Mouse (Mus musculus) gastrocnemius, postnatal 4 days (tissue): ENCODE data around the gene Brms1l. TPM values are rescaled to one million over a fixed set of nuclear protein-coding genes. Genes with fewer than 3 reads are reported as not detected.
"Not testable (repeated sequence)": the region's sequence is repeated elsewhere in the genome, so short reads cannot be mapped to it uniquely, and the experiment has no call there.

ENCODE experiments used
- DNase-seq, 2 experiments: peaks; one replicate each; pipeline ENCODE4 v3.0.0; 2021 to 2022; ENCODE audit warnings: low spot score in 2 of 2, mixed read lengths in 2 of 2
- long read RNA-seq, 2 experiments: library from polyadenylated mRNA; stranded (forward); transcript quantifications; one replicate each; pipeline ENCODE4 v2.0.0; 2021
- total RNA-seq, 2 experiments: library from RNA; stranded (reverse); gene quantifications; 2 replicates each; pipeline ENCODE4 v1.2.3; 2021

The Brms1l gene
- total RNA-seq, result 10 to 100 TPM; 24.3 to 24.4 TPM
- long read RNA-seq, experiment 1, transcript Brms1l-201 (10 exons, 2,609 nt), result major isoform, 35 of 41 reads
- long read RNA-seq, experiment 1, partial matches to known transcripts, result 3 of 41 reads
- long read RNA-seq, experiment 1, other reads (novel, unspliced or antisense), result 3 of 41 reads
- long read RNA-seq, experiment 2, transcript Brms1l-201 (10 exons, 2,609 nt), result major isoform, 43 of 51 reads
- long read RNA-seq, experiment 2, partial matches to known transcripts, result 3 of 51 reads
- long read RNA-seq, experiment 2, other reads (novel, unspliced or antisense), result 5 of 51 reads

GRCm38 (mm10) chr12:55836199-55836951 lies at the start of gene Brms1l:
TSS of gene Brms1l (plus strand) at chr12:55836324.
- DNase-seq, result peak; percentile 88 to 95

GRCm38 (mm10) chr12:55794485-55794884 lies 41.6 kb upstream of the Brms1l start:
- DNase-seq, result not testable (repeated sequence)

- DNase-seq, result no peak
These were observed 39.0 kb upstream of the Brms1l start for GRCm38 (mm10) chr12:55797103-55797502.

- DNase-seq, result no peak
These were observed 37.4 kb upstream of the Brms1l start for GRCm38 (mm10) chr12:55798745-55799144.

- no peak for DNase-seq
These were observed 36.0 kb upstream of the Brms1l start for GRCm38 (mm10) chr12:55800144-55800543.

- no peak for DNase-seq
These were observed 35.0 kb upstream of the Brms1l start for GRCm38 (mm10) chr12:55801131-55801530.

GRCm38 (mm10) chr12:55805035-55805434 lies 31.1 kb upstream of the Brms1l start:
- no peak for DNase-seq

GRCm38 (mm10) chr12:55816488-55816887 lies 19.6 kb upstream of the Brms1l start:
- no peak for DNase-seq

- DNase-seq, result peak in 1 of 2 experiments; percentile 18
These were observed 15.9 kb upstream of the Brms1l start for GRCm38 (mm10) chr12:55820119-55820660.

- DNase-seq, result peak; percentile 78 to 87
These were observed 15.3 kb upstream of the Brms1l start, which contains the start of gene Ralgapa1 for GRCm38 (mm10) chr12:55820661-55821314. TSS of gene Ralgapa1 (minus strand) at chr12:55821167.

GRCm38 (mm10) chr12:55824027-55824426 lies 12.1 kb upstream of the Brms1l start:
- no peak for DNase-seq

- no peak for DNase-seq
These were observed 10.6 kb upstream of the Brms1l start for GRCm38 (mm10) chr12:55825537-55825936.

- DNase-seq, result peak; percentile 31 to 62
These were observed 5.0 kb upstream of the Brms1l start for GRCm38 (mm10) chr12:55831101-55831500.

- DNase-seq, result no peak
These were observed 3.2 kb upstream of the Brms1l start for GRCm38 (mm10) chr12:55832961-55833360.

GRCm38 (mm10) chr12:55833906-55834625 lies 2.1 kb upstream of the Brms1l start:
- DNase-seq, result no peak

- DNase-seq, result no peak
These were observed 1.2 kb upstream of the Brms1l start for GRCm38 (mm10) chr12:55834891-55835290.

GRCm38 (mm10) chr12:55835857-55836198 lies 296 bp upstream of the Brms1l start:
- no peak for DNase-seq

- DNase-seq, result no peak
These were observed 1.4 kb downstream of the Brms1l start for GRCm38 (mm10) chr12:55837495-55837894.

- no peak for DNase-seq
These were observed 10.6 kb downstream of the Brms1l start for GRCm38 (mm10) chr12:55846741-55847140.

GRCm38 (mm10) chr12:55847851-55848250 lies 11.7 kb downstream of the Brms1l start:
- DNase-seq, result no peak

- DNase-seq, result no peak
These were observed 14.5 kb downstream of the Brms1l start for GRCm38 (mm10) chr12:55850650-55851049.
